Mouse (Mus musculus) left cerebral cortex, postnatal 4 days (tissue): ENCODE measurements at regions not wholly inside any gene's neighbourhood (a gene's known extent, or its start where the extent isn't known, plus 50 kb on each side); places are given as distances from the start of the nearest gene placed in this dataset.

Source experiments
- DNase-seq: peaks from one replicate; pipeline ENCODE4 v3.0.0-alpha.2; 2022
- intact Hi-C: fragments of 180-260 bp; cut with DNase I; formaldehyde crosslinking; loops from one replicate; pipeline ENCODE4 v1.15.1; 2025

- no peak for DNase-seq
- intact Hi-C loops, result no loop called here
These were observed 992.1 kb upstream of the Tmprss15 start for GRCm38 (mm10) chr16:80083035-80083434.

- peak; percentile 1 for DNase-seq
- intact Hi-C loops, result no loop called here
These were observed 982.8 kb upstream of the Tmprss15 start for GRCm38 (mm10) chr16:80073675-80074074.
